Mouse (Mus musculus): ENCODE measurements around the gene Rab28. TPM values are rescaled to one million over a fixed set of nuclear protein-coding genes. Genes with fewer than 3 reads are reported as not detected.

Gene Rab28
- total RNA-seq, 2 experiments from 2014 or later: 16.1 to 17.4 TPM

- no peak for ATAC-seq (replicated peaks; ENCODE audit: low FRiP score, poor library complexity, severe bottlenecking)
These were observed 71.2 kb downstream of the Rab28 start for GRCm38 (mm10) chr5:41636793-41637192.

- ATAC-seq (replicated peaks; ENCODE audit: low FRiP score, poor library complexity, severe bottlenecking): no peak
These were observed 80.5 kb downstream of the Rab28 start for GRCm38 (mm10) chr5:41627224-41628144.

DNA sequence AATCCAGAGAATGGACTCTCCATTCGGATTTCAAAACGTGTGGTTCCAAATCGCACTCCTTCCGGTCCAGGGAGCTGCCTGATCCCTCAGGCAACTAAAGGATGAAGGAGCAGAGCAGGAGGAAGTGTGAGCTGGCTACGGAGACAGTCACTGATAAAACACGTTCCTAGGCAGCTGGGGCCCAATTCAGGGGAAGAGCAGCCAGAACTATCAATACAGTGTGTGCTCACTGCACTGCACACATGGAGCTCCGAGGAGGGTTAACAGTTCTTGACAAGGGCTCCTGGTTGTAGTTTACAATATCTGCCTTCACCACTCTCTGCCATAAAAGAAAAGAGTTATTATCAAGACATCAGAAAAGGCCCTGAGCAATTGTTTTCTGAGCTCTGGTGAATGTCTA is 82.4 kb downstream of the Rab28 start:
- ATAC-seq (replicated peaks; ENCODE audit: low FRiP score, poor library complexity, severe bottlenecking): no peak

DNA sequence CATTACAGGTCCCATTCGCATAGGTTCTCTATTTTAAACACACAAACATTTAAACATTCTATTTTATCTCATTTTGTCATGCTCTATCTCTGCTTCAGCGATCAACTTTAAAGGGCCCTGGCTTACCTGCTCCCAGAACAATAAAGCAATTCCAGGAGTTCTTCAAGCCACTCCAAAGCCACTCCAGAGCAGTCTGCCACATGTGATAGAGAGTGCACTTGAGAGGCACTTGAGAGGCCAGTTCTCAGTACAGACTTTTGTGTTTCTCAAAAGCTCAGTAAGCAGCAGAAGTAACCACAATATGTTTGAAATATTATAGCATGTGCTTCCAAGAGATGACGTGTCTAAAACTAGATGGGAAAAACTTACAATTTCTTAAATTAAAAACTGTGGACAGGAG is 86.2 kb downstream of the Rab28 start:
- ATAC-seq (replicated peaks; ENCODE audit: low FRiP score, poor library complexity, severe bottlenecking): no peak

- ATAC-seq (replicated peaks; ENCODE audit: low FRiP score, poor library complexity, severe bottlenecking): no peak
These were observed 89.0 kb downstream of the Rab28 start for GRCm38 (mm10) chr5:41618966-41619365.

- no peak for ATAC-seq (replicated peaks; ENCODE audit: low FRiP score, poor library complexity, severe bottlenecking)
These were observed 97.4 kb downstream of the Rab28 start for GRCm38 (mm10) chr5:41610447-41611030.

DNA sequence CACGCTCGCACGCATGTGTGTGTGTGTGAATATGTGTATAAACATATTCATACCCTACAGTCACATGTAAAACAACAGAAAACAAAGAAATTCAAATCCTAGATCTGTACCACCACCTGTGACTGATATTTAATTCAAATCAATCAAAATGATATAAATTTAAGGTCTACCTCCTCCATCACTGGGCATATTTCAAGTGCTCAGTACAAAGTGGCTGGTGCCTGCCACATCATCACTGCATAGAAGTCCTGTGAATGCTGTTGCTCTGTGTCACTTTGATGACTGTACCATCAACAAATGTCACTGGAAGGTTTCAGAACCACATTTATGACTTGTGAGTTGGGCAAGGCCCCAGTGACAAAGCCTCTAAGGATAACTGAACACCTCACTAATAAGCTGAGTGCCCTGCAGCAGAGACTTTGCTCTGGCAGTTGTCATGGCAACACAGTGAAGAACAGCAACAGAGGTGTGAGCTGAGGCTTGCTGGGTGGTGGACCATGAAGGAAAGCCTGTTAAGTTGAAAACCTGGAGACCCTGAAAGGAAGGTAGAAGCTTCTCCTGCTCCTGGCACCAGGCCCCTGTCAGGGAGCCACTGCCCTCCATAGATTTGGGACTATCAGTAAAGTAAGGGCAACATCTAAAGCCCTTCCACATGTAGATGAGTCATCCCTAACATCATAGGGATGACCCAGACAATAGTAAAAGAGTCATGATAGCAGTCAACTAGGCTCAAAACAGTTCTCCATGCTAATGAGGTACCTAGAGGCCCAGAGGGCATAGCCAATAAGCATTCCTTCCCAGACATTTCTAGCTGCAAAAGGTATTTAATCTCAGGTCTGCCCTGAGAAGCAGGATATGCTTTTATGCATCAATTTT is 111.5 kb downstream of the Rab28 start:
- ATAC-seq (replicated peaks; ENCODE audit: low FRiP score, poor library complexity, severe bottlenecking): no peak

GRCm38 (mm10) chr5:41595199-41595598 is 112.8 kb downstream of the Rab28 start:
- ATAC-seq (replicated peaks; ENCODE audit: low FRiP score, poor library complexity, severe bottlenecking): no peak

DNA sequence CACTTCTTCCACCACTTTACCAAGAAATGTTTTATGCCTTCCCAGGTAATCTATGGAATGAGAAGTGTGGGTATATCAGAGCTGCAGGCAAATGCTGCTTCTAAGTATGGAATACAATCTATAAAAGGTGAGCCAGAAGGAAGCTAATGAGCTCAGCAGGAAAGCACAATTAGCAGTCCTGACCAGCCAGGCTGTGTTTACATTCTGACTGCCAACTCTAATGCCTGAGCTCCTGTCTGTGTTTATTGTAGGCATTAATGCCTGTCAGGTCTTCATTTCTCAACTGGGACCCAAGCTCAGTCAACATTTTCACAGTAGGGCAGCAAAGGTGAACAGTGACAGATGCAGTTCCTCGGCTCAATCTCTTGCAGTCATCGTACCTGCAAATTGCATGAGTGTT is 129.9 kb downstream of the Rab28 start:
- ATAC-seq (replicated peaks; ENCODE audit: low FRiP score, poor library complexity, severe bottlenecking): no peak

Other genes with a start within 250 kb of the Rab28 start
- gene Nkx3-2, start 56.3 kb upstream of the Rab28 start, total RNA-seq (2015; ENCODE audit: low replicate concordance): not detected in 2 replicates
- gene Nkx3-2, start 56.3 kb upstream of the Rab28 start, total RNA-seq (2017; ENCODE audit: low replicate concordance): not detected in 2 replicates
- 11.9 and 15.0 TPM in 2 replicates for gene Bod1l, start 136.2 kb upstream of the Rab28 start, total RNA-seq (2015; ENCODE audit: low replicate concordance)
- 17.4 and 20.9 TPM in 2 replicates for gene Bod1l, start 136.2 kb upstream of the Rab28 start, total RNA-seq (2017; ENCODE audit: low replicate concordance)